Mouse (Mus musculus): ENCODE results near the gene Klhdc2.

GRCm38 (mm10) chr12:69333547-69333946 lies 37.1 kb downstream of the Klhdc2 start:
- TF ChIP-seq CTCF (IDR thresholded peaks at IDR 0.05) (peak; percentile 71), EP300 (IDR thresholded peaks at IDR 0.05) (no peak)

Measured in lung, postnatal 0 days (tissue).